Mouse (Mus musculus): Measurements from ENCODE around the gene Tbx3.
A peak's percentile ranks its signal among the peaks of the same experiment; 100 is the strongest.

The Tbx3 gene

DNA sequence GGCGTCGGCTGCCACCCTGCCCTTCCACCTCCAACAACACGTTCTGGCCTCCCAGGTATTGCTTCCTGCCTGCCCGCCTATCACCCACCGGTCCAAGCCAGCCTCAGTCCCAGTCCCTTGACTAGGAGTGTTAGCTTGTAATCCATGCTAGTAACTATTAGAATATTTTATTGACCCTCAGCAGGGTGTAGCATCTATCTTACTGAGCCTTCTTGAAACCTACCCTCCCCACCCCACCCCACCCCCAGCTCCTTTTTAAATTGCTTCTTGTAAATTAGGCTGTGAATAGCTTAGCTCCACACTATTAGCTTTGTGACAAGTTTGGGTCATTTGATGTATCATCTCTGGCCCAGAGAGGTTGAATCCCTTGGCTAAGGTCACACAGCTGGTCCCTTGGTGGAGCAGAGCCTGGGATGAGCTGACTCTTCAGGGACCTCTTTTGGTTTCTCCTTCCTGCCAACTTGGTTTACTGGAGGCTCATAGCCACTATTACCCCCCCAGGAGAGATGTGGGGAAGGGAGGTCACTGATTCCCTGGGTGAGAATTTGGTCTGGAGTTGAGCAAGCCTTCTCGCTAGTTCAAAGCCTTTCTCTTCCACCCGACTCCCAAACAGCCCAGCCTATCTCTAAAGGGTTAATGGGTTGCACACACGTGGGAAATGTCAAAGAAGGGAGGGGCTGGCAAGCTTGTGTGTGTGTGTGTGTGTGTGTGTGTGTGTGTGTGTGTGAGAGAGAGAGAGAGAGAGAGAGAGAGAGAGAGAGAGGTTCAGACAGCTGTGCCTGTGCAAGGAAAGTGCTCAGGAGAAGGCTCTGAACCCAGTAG is 10.8 kb downstream of the Tbx3 start:
- no peak for DNase-seq

DNA sequence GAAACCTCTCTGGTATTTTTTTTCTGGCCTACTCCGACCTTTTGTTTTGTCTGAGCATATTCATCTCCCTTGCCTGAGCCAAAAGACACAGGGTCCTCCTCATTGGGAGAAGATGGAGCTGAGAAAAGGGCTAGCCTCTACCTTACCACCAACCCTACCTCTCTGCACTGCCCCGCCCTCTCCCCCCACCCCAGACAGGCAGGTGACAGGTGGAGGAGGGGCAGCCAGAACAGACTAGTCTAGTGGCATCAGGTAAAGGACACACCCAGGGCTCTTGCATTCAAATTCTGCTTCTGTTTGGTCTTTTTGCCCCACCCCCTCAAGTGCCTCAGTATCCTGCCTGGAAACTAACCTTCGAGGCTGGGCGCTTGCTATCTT is 11.4 kb downstream of the Tbx3 start:
- no peak for DNase-seq

DNA sequence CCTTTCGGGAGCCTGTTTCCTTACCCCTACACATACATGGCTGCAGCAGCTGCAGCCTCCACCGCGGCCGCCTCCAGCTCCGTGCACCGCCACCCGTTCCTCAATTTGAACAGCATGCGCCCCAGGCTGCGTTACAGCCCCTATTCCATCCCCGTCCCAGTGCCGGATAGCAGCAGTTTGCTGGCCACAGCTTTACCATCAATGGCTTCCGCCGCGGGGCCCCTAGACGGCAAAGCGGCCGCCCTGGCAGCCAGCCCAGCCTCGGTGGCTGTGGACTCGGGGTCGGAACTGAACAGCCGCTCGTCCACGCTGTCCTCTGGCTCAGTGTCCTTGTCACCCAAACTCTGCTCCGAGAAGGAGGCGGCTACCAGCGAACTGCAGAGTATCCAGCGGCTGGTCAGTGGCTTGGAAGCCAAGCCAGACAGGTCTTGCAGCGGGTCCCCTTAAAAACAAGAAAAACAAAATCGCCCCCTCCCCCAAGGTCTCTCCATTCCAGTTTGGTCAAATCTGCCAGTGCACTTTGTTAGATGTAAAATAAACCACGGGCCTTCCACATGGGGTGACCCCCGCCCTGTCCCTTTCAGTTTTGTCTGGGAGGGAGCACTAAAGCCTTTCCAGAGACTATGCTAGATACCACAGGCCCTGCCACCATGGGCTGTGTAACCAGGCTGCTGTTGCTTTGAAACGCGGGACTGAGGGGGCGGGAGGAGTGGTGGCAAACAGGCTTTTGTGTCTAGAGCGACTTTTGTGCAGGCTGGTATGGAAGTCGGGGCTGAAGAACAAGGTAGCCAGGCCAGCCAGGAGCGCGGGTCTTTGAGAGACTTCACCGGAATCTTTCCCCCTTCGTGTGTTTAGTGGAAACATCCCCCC is 12.4 kb downstream of the Tbx3 start:
- no peak for DNase-seq

DNA sequence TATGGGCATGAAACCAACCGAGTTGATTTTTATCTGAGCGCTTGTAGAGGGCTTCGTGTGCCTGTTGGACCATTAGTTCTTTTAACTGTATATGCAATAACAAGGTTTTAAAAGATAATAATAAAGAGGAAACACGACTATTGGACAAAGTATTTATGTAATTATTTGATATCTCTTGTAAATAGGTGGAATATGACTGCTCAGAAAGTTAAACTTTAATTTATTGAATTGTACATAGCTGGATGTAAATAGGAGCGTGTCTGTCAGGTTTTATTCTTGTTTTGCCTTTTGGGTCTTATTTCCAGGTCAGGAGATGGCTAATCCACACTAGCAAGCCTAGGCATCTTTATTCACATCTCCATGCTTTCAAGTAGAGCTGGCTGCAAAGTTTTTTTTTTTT is 13.4 kb downstream of the Tbx3 start:
- no peak for DNase-seq

DNA sequence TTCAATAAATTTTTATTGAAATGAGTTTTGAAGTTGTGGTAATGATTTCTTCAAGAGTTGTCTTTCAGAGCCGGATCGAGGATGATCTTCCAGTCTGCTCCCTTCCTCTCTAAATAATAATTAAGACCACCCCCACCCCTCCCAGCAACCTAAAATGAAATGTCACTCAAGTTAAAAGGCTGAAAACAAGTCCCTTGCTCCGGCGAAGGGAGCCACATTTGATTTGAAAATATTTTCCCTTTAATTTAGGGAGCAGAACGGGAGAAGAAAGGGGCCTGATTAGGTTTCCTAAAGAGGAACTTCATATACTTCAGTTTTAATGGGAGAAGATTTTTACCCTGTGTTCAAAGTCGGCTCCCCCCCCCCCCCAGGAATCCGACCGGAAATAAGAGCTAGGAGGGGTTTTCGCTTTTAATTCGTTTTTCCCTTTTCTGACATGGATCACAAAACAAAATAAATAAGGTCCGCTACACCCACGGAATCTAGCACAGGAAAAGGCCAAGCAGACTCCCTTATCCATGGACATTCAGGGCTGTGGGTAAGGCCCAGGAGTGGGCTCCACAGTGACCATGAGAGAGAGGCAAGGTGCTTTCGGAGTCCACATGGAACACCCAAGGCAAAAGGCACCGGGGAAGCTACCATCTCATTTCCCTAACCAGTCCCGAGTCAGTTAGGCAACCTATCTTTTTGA is 14.4 kb downstream of the Tbx3 start:
- DNase-seq = peak in 1 of 2 experiments; percentile 7

DNA sequence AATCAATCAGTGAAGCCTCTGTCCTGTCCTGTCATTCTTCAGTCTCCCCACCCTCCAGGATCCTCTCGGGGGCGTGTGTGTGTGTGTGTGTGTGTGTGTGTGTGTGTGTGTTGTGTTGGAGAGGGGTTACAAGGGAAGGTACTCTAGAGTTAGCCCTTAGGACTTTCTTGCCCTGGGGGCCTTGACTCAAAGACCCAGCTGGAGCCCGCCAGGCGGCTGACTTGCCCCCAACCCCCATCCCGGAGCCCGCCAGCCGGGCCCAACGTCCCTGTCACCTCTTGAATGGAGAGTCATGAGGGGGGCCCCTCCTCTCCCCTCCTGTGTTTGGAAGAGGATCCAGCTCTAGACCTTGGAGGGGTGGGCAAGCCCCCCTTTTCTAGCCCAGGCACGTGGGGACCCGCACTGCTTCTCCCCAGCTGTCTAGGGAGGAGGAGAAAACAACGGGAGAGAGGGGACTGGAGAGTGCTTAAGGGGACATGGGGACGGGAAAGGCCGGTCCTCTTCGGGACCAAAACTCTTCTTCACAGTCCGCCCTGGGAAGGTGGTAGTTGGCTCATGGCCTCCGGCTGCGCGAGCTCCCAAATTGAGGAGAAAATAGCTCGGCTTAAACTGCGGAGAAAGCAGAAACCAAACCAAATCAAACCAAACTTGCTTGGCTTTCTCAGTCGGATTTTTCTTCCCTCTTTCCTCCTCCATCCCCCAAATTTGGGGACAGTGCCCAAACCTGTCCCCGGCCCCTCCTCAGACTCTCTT is 15.2 kb downstream of the Tbx3 start:
- no peak for DNase-seq

DNA sequence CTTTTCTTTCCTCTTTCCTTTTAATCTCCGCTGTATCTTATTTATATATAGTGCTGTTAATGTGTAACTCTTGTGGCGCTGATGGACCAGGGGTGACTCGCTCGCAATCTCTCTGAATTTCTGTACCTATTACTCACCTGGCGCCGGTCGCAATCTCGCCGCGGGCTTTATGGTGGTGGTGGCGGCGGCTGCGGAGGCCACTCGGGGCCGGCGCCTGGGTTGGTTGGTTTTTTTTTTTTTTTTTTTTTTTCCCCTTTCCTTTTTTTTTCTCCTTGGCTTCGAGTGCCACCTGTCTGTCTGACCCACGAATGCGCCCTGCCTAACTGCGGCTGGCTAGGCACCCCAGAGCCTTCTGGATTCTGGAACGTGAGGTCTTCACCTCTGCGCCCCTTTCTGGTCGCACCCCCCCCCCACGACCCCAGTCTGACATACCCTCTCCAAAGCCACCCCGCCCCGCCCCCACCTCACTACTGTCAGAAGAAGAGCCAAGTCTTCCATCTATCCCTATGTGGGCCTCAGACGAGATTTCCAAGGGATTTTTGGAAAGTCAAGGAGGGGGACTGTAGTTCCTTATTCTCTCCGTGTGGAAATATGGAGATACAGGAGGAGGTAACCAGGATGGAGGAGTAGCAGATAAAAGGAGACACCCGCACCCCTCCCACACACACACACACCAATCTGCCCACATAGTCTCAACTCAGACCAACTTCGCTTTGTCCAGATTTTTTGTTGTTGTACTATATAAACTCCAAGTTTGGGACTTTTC is 15.9 kb downstream of the Tbx3 start:
- no peak for DNase-seq

DNA sequence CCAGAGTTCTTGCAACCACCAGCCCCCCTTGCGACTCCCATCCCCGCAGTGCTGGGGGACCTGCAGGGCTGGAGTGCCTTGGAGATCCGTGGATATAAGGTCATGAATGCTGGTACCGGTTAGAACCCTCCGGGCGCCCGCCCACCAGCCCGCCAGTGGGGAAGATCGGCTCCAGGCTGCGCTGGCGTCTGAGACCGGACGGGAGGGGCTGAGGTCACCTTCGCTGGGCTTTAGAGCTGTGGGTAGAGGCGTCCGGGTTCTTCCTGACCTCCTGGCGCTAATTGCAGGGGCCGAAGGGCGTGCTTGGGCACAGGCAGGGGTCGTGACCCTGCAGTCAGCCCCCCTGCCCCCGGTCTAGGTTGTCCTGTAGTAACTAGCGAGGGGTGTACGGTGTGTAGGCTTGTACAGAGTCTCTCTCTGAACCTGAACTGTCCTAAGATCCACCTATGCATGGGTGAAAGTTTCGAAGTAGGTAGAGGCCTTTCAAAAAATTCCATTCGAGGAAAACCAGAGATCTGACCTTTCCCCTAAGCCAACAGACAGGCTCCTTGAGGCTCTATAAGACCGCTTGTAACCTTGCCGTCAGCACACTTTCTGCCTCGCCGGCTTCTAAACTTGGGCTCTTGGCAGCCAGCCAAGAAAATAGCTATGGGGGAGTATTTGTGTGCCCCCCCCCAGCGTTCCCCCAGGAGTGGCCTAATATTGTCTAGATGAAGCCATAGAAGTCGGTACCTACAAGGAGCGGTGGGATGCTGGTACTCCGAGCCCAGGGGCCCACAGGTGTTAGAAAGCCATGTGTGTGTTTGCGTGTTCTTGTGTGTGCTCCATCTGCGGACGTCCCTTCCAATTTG is 16.8 kb downstream of the Tbx3 start:
- no peak for DNase-seq

DNA sequence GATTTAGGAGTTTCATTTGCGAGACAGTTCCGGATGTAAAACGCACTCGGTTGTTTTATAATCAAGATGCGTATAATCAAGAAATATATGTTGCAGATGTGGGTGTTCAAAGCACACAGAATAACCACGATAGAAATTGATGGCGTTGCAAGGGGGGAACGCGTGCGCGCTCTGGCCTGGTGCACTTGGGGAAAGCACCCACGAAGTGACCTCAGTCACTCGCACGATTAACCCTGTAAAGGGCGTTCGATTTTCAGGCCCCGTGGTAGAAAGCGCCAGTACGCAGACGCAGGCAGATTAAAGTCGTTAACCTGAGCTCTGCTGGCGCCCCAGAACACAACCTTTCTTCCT is 17.4 kb downstream of the Tbx3 start:
- no peak for DNase-seq

DNA sequence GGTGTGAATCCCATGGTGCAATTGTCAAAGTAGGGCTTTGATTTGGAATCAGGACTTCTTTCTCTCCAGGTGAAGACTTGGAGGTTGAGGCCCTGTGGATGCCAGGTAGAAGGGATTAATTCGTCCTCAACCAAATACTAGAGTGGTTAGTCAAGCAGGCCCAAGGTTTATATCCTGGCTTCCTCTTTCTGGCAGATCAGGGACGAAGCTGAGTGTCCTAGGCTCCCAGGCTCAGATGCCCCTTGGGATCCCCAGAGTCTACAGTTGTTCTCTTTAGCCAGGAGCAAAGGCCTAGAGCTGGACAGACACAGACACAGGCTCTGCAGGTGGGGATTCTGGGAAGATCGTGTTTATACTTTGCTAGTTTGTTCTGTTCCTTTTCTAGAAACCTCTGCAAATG is 17.8 kb downstream of the Tbx3 start:
- no peak for DNase-seq

DNA sequence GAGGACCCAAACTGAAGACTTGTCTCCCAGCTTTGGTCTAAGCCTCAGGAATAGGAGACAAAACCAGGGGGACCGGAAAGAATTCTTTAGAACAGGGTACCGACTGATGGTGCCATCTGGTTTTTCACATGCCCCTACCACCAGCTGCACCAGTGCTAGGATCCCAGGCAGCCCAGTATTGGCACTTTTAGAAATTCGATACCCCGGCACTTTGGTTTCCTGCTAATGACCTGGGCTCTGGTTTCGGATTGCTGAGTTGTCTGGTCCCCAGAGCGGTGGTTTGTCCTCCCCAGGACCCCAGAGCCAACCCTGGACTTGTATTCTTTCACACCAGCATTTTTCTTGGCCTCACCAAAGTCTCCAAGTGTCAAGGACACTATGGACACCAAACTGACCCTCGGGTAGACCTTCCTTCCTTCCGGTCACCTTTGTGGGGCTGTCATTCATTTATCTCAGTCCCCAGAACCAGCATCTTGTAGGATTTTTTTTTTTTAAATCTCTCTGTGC is 18.5 kb downstream of the Tbx3 start:
- no peak for DNase-seq

DNA sequence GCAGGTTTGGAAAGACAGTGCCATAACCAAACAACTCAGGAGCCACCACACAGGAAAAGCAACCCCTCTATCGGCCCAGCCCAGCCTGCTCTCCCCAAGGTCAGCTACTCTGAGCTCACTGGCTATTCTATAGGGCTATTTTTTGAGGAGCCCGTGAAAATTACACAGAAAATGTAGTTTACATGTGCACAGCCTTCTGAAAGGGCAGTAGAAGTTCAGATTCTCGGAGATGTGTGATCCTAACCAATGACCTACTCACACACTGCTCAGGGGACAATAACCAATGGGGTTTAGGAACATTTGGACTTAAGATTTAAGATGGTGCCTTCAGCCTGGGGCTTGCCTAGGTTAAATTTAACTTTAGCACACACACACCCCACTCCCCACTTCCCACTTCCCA is 19.0 kb downstream of the Tbx3 start:
- no peak for DNase-seq

DNA sequence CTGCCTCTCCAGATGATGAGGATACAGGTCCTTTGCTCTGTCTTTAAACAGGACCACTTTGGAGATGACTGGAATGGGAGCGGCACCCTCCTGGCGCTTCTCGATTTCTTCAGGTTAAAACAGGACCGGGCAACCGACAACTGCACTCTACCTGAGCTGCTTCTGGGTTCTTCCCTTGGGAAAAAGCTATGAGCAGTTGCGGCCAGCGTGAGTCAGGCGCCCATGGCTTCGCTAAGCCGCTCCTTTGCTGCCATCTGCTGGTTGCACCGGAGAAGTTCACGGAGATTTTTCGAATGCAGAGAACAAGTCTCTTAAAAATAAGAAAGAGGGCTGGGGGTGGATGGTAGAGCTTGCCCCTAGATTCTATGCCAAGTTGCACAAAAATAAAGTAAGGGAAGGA is 20.6 kb downstream of the Tbx3 start:
- DNase-seq = peak; percentile 61 to 73

DNA sequence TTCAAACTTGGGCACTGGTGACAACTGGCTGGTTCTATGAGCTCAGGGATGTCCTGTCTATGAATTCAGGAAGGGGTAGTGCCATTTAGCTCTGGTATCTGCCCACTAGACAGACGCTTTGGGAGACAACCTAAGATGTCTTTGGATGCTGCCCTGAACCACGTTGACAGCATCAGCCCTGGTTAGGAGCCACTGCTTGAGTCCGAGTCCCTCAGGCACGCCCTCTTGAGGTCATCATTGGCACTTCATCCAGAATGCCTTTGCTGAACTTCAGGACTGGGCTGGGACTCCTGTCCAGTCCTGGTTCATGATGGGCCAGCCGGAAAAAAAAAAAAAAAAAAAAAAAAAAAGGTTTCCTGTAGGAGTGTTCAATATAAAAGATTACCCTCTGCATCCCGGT is 22.0 kb downstream of the Tbx3 start:
- no peak for DNase-seq

DNA sequence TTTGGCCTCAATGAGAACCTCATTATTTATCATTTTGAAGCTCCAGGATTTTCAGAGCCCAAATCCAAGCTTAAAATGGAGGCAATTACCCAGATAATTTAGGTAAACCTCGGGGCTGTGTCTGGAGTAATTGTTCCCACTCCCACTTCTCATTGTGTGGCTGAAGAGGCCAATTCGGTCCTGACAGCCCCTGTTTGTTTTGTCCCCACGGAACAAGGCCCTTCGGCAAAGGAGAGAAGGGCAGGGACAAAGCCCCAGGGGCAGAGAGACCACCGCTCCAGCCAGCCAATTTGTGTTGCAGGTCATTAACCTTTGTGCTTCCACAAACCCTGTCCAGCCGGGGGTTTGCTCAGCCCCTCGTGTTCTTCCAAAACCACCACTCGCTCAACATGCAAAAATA is 24.4 kb downstream of the Tbx3 start:
- DNase-seq = no peak

DNA sequence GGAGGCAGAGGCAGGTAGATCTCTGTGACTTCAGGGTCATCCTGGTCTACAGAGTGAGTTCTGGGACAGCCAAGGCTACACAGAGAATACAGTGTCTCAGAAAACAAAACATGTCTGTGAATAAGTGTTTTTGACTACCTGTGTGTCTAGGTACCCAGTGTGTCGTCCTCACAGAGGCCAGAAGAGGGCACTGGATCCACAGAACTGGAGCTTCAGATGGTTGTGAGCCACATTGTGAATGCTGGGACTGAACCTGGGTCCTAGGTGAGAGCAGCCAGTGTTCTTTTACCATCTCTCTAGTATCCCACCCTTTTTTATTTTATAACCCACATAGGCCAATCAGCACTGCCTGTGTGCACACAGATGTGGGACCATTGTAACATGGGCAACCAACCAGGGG is 32.6 kb downstream of the Tbx3 start:
- DNase-seq = no peak

DNA sequence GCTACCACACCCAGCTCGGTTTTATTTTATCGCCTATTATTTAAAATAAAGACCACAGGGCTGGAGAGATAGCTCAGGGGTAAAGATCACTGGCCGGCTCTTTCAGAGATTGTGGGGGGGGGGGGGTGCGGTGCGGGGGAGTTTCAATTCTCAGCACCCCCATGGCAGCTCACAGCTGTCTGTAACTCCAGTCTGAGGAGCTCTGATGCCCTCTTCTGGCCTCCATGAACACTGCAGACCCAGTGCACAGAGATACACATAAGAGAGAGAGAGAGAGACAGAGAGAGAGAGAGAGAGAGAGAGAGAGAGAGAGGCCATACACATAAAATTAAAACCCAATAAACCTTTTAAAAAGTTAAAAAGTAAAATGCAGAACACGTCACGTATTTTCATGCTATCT is 34.4 kb downstream of the Tbx3 start:
- no peak for DNase-seq

DNA sequence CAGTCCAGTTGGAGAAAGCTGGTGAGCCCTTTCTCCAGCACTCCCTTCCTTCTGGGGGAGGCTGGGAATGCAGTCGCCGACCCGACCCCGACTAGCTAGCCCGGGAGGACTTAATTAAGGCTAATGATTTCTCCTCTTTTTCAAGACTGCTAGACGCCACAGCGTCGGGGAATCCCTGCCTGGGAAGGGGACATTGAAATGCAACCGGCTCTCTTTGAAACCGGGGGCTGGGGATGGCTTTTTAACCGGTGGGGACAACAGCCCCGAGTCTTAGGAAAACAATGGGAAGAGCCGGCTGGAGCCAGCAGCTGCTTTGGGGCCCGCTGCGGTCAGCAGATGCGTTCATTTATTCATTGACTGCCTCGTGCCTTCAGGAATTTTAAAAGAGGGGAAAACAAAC is 36.0 kb downstream of the Tbx3 start:
- no peak for DNase-seq

DNA sequence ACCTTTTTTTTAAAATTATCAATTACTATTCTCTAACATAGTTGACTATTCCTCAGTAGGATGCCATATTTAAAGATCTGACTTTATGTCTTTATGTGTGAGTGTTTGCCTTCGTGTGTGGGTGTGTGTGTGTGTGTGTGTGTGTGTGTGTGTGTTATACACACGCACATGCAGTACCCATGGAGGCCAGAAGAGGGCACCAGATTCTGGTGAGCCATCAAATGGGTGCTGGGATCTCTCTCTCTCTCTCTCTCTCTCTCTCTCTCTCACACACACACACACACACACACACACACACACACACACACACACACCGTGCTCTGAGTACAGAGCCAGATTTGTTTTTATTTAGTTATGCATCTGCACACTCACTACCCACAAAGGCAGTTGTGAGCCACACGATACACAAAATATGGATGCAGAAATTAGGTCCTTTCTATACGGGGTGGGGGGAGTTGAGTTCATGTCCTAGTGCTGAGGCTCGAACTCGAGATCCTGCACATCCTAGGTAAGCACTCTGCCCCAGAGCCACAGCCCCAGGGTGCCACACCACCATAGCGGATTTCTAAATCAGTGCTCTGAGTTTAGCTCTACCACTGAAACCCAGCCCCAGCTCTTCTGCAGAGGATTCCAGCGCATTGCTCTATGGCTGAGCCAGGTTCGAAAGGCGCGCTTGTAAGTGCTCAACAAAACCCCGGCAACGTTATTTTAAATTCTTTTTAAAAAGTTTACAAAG is 38.5 kb downstream of the Tbx3 start:
- DNase-seq = no peak

DNA sequence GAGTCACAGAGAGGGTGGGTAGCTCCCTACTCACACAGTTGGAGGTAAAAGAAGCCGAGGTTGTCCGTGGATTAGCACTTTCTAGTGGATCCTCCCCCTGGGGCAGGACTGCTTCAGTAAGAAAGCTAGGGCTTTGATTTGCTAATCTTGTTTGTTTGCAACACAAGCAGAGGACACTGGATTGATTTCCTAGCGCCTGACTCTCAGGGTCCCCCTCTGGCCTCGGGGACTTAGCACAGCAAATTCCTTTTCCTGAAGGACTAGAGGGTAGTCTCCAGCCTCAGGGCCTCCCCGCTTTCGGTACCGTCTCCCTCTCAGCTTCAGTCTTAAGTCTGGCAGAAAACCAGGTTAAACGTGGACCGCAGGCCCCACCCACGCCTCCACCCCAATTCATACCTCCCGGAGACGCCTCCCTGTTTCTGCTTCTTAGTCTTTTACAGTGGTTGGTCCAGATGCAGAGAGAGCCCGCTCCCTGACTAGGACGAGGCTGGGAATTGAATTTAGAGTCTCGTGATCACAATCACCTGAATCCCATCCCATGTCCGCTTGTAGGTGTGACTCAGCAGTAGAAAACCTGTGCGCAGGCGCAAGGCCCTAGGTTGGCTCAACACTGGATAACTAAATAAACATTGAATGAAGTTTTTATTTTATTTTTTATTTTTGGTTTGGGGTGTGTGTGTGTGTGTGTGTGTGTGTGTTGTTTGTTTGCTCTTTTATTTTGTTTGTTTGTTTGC is 39.5 kb downstream of the Tbx3 start:
- no peak for DNase-seq

All from cerebellum, adult 18-20 months (tissue).